Mouse (Mus musculus) monocyte, adult 5-6 weeks (primary cell): ENCODE measurements around the gene Gm3278. TPM values are rescaled to one million over a fixed set of nuclear protein-coding genes. Genes with fewer than 3 reads are reported as not detected.
"Not testable (repeated sequence)": the region's sequence is repeated elsewhere in the genome, so short reads cannot be mapped to it uniquely, and the experiment has no call there.

Experiments
- ATAC-seq: fragments of 153-309, 156-312 bp; replicated peaks from 2 replicates; pipeline ENCODE4 v1.8.0; 2017; ENCODE audit warnings: mild to moderate bottlenecking; ENCODE audit not compliant: low TSS enrichment, insufficient number of reproducible peaks, severe bottlenecking, poor library complexity, low FRiP score
- total RNA-seq: library from RNA; stranded (forward); fragments of 200-1000, 200-491, 200-594 nt; gene quantifications from 3 replicates; pipeline ENCODE4 v1.2.3, GENCODE M21; 2017

The Gm3278 gene
- total RNA-seq = not detected in 3 replicates

DNA sequence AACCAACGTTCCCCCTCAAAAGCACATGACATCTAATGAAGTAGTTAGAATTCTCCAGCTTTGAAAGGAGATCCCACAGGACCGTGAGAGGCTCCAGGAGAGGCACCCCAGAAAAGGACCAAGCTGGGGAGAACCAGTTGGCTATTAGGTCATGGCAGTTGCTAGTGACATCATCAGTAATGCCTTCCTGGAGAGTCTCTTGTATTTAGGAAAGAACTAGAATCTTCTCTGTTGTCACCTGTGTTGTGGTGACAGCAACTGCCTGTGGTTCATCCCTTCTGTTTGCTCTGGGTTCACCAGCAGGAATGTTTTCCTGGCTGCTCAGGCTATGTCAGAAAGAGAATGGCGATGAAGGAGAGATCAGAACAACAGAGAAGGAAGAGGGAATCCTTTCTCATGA lies at the start of gene Gm3278:
Gene Gm3278, plus strand, starts transcription at position 301 of the 400 bp plus-strand sequence.
- ATAC-seq = not testable (repeated sequence)

DNA sequence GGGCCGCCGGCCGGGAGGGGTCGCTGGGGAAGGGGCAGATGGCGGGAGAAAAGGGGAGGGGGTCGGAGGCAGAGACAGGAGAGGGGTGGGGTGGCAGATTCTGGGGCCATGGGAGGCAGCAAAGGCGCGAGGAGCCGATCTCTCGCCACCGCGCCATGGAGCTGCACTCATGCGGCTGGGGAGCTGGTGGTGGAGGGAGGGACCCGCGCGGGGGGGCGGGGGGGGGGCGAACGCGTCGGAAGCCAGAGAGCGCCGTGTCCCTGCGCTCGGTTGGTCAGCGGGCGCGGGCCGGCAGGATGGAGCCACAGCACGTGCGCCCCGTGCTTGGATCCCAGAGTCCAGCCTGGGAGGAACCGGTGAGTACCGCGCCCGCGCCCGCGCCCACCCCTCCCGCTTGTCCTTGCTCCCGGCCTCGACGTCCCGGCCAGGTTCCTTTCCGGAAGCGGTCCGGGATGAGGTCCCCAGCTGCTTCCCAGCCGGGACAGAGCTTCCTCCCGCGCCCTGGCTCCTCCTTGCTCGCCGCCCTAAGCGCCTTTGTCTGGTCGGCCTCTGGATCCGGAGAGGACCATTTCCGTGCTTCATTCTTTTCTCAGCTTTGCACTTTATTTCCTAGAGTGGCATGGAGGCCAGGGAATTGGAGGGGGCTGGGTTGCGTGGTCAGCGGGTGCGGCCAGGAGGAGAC lies 36.8 kb upstream of the Gm3278 start, which contains the start of gene Gm3264:
Gene Gm3264, plus strand, starts transcription at position 278 of the 682 bp plus-strand sequence.
- ATAC-seq = not testable (repeated sequence)

Other genes starting within 250 kb of the Gm3278 start
- not detected in 3 replicates for gene Gm3239, start 228.2 kb upstream of the Gm3278 start, total RNA-seq
- not detected in 3 replicates for gene Gm7876, start 183.2 kb upstream of the Gm3278 start, total RNA-seq
- gene Gm3252, start 165.6 kb upstream of the Gm3278 start, total RNA-seq = not detected in 3 replicates
- gene Gm9602, start 116.1 kb upstream of the Gm3278 start, total RNA-seq = not detected in 3 replicates
- not detected in 3 replicates for gene Gm3269, start 54.3 kb upstream of the Gm3278 start, total RNA-seq
- not detected in 3 replicates for gene Gm3264, start 36.8 kb upstream of the Gm3278 start, total RNA-seq
- not detected in 3 replicates for gene Gm8297, start 91.5 kb downstream of the Gm3278 start, total RNA-seq
- gene Gm3298, start 123.5 kb downstream of the Gm3278 start, total RNA-seq = not detected in 3 replicates
- gene 4930555G01Rik, start 158.2 kb downstream of the Gm3278 start, total RNA-seq = not detected in 3 replicates
- gene Gm8281, start 178.6 kb downstream of the Gm3278 start, total RNA-seq = 0.39 TPM in 1 of 3 replicates, not detected in the others
- gene Gm8279, start 239.1 kb downstream of the Gm3278 start, total RNA-seq = not detected in 3 replicates